Mouse (Mus musculus): ENCODE results near the gene Slc3a2. TPM values are rescaled to one million over a fixed set of nuclear protein-coding genes. Genes with fewer than 3 reads are reported as not detected.
A peak's percentile ranks its signal among the peaks of the same experiment; 100 is the strongest.

The Slc3a2 gene
- polyA plus RNA-seq, 1 experiment from 2014 or later, result 135 TPM

GRCm38 (mm10) chr19:8663911-8664421 is 59.2 kb downstream of the Slc3a2 start:
- Histone ChIP-seq H3K4me3 (ENCODE audit: low read depth, low read length) (no peak overlapping the region), H3K27me3 (ENCODE audit: control insufficient read depth, insufficient read depth, low read length) (peaks cover 3% of the 10 kb centered on the region; the same call in 1 of the 2 replicates), H3K4me1 (ENCODE audit: control insufficient read depth, insufficient read depth, low read length) (no peaks in the 10 kb centered on the region), H3K9ac (ENCODE audit: low read length) (no peak overlapping the region), H3K9me3 (ENCODE audit: control insufficient read depth, low read length) (no peaks in the 10 kb centered on the region), H3K4me2 (ENCODE audit: low read depth) (no peak overlapping the region), H3K36me3 (ENCODE audit: control insufficient read depth, insufficient read depth, low read length) (no peaks in the 10 kb centered on the region), H3K27ac (ENCODE audit: low read depth, low read length) (no peak overlapping the region)
- 49% methylated on average over 9 of the region's 10 CpGs for WGBS
- ATAC-seq (ENCODE audit: insufficient read depth, low FRiP score, low TSS enrichment), result no peak
- no peak for DNase-seq (ENCODE audit: low spot score)

GRCm38 (mm10) chr19:8663360-8663839 is 59.8 kb downstream of the Slc3a2 start, which contains the start of gene Chrm1:
Gene Chrm1, plus strand, starts transcription at chr19:8663789.
- H3K27me3 ChIP-seq (ENCODE audit: control insufficient read depth, insufficient read depth, low read length), result peaks cover 3% of the 10 kb centered on the region; the same call in 1 of the 2 replicates
- H3K4me2 ChIP-seq (ENCODE audit: low read depth), result no peak within 1 kb of the TSS
- ATAC-seq (ENCODE audit: insufficient read depth, low FRiP score, low TSS enrichment) (no peak), DNase-seq (ENCODE audit: low spot score) (no peak)
- no peak within 1 kb of the TSS for H3K27ac ChIP-seq (ENCODE audit: low read depth, low read length)
- no peaks in the 10 kb centered on the region for H3K9me3 ChIP-seq (ENCODE audit: control insufficient read depth, low read length)
- no peaks in the 10 kb centered on the region for H3K36me3 ChIP-seq (ENCODE audit: control insufficient read depth, insufficient read depth, low read length)
- H3K9ac ChIP-seq (ENCODE audit: low read length), result no peak within 1 kb of the TSS
- no peak within 1 kb of the TSS for H3K4me3 ChIP-seq (ENCODE audit: low read depth, low read length)
- no peaks in the 10 kb centered on the region for H3K4me1 ChIP-seq (ENCODE audit: control insufficient read depth, insufficient read depth, low read length)
- WGBS, result 78% methylated on average over 9 of the region's 9 CpGs

- Histone ChIP-seq H3K9ac (ENCODE audit: low read length) (peak overlapping the region; percentile 77), H3K4me2 (ENCODE audit: low read depth) (peak overlapping the region; percentile 92), H3K4me1 (ENCODE audit: control insufficient read depth, insufficient read depth, low read length) (no peaks in the 10 kb centered on the region), H3K27ac (ENCODE audit: low read depth, low read length) (no peak overlapping the region), H3K9me3 (ENCODE audit: control insufficient read depth, low read length) (no peaks in the 10 kb centered on the region), H3K36me3 (ENCODE audit: control insufficient read depth, insufficient read depth, low read length) (no peaks in the 10 kb centered on the region), H3K27me3 (ENCODE audit: control insufficient read depth, insufficient read depth, low read length) (peaks cover 3% of the 10 kb centered on the region; the same call in 1 of the 2 replicates), H3K4me3 (ENCODE audit: low read depth, low read length) (peak overlapping the region; percentile 41)
- 4% methylated on average over 11 of the region's 11 CpGs for WGBS
- peak; percentile 77 for DNase-seq (ENCODE audit: low spot score)
- ATAC-seq (ENCODE audit: insufficient read depth, low FRiP score, low TSS enrichment), result peak; percentile 53
These were observed 60.8 kb downstream of the Slc3a2 start for GRCm38 (mm10) chr19:8662337-8662736.

- Histone ChIP-seq H3K27me3 (ENCODE audit: control insufficient read depth, insufficient read depth, low read length) (peaks cover 3% of the 10 kb centered on the region; the same call in 1 of the 2 replicates), H3K36me3 (ENCODE audit: control insufficient read depth, insufficient read depth, low read length) (no peaks in the 10 kb centered on the region), H3K27ac (ENCODE audit: low read depth, low read length) (0 out of 2 replicates have a peak overlapping the region, but pooled peaks have one; percentile 14), H3K4me1 (ENCODE audit: control insufficient read depth, insufficient read depth, low read length) (no peaks in the 10 kb centered on the region), H3K4me3 (ENCODE audit: low read depth, low read length) (peak overlapping the region; percentile 41), H3K4me2 (ENCODE audit: low read depth) (peak overlapping the region; percentile 92), H3K9ac (ENCODE audit: low read length) (peak overlapping the region; percentile 77), H3K9me3 (ENCODE audit: control insufficient read depth, low read length) (no peaks in the 10 kb centered on the region)
- ATAC-seq (ENCODE audit: insufficient read depth, low FRiP score, low TSS enrichment), result peak; percentile 82
- DNase-seq (ENCODE audit: low spot score), result peak; percentile 70
- WGBS, result 1% methylated on average over 35 of the region's 35 CpGs
These were observed 61.3 kb downstream of the Slc3a2 start for GRCm38 (mm10) chr19:8661821-8662307.

Small RNA genes lying within 50 kb of the gene (microRNA-seq; reads per million reads assigned to microRNA genes)
- not detected for gene Mir6992

Other genes with a start within 250 kb of the Slc3a2 start
- 0.20 TPM in 1 of 2 replicates, not detected in the other for gene Slc22a8, start 132.1 kb downstream of the Slc3a2 start, polyA plus RNA-seq (2014; fragmentation: Nextera tagmentation; extraction: Ambion mirVana)
- 0.53 and 0.69 TPM in 2 replicates for gene Slc22a6, start 105.3 kb downstream of the Slc3a2 start, polyA plus RNA-seq (2014; fragmentation: Nextera tagmentation; extraction: Ambion mirVana)
- gene Chrm1, start 59.6 kb downstream of the Slc3a2 start, polyA plus RNA-seq (2014; fragmentation: Nextera tagmentation; extraction: Ambion mirVana), result 0.05 TPM in 2 replicates
- 87.8 and 92.8 TPM in 2 replicates for gene Wdr74, start 12.5 kb upstream of the Slc3a2 start, polyA plus RNA-seq (2014; fragmentation: Nextera tagmentation; extraction: Ambion mirVana)
- gene 1700092M07Rik, start 17.3 kb upstream of the Slc3a2 start, polyA plus RNA-seq (2014; fragmentation: Nextera tagmentation; extraction: Ambion mirVana), result 1.4 and 2.1 TPM in 2 replicates
- gene Stx5a, start 18.0 kb upstream of the Slc3a2 start, polyA plus RNA-seq (2014; fragmentation: Nextera tagmentation; extraction: Ambion mirVana), result 97.6 and 103 TPM in 2 replicates
- gene Nxf1, start 33.7 kb upstream of the Slc3a2 start, polyA plus RNA-seq (2014; fragmentation: Nextera tagmentation; extraction: Ambion mirVana), result 243 and 245 TPM in 2 replicates
- gene Tmem223, start 47.6 kb upstream of the Slc3a2 start, polyA plus RNA-seq (2014; fragmentation: Nextera tagmentation; extraction: Ambion mirVana), result 181 and 195 TPM in 2 replicates
- gene Tmem179b, start 51.1 kb upstream of the Slc3a2 start, polyA plus RNA-seq (2014; fragmentation: Nextera tagmentation; extraction: Ambion mirVana), result 41.8 and 46.7 TPM in 2 replicates
- 20.7 and 22.4 TPM in 2 replicates for gene Taf6l, start 63.0 kb upstream of the Slc3a2 start, polyA plus RNA-seq (2014; fragmentation: Nextera tagmentation; extraction: Ambion mirVana)
- 172 and 182 TPM in 2 replicates for gene Polr2g, start 75.2 kb upstream of the Slc3a2 start, polyA plus RNA-seq (2014; fragmentation: Nextera tagmentation; extraction: Ambion mirVana)
- 6.6 and 7.2 TPM in 2 replicates for gene Zbtb3, start 79.2 kb upstream of the Slc3a2 start, polyA plus RNA-seq (2014; fragmentation: Nextera tagmentation; extraction: Ambion mirVana)
- 50.6 and 51.6 TPM in 2 replicates for gene Ttc9c, start 96.0 kb upstream of the Slc3a2 start, polyA plus RNA-seq (2014; fragmentation: Nextera tagmentation; extraction: Ambion mirVana)
- gene Hnrnpul2, start 96.6 kb upstream of the Slc3a2 start, polyA plus RNA-seq (2014; fragmentation: Nextera tagmentation; extraction: Ambion mirVana), result 5.7 and 6.1 TPM in 2 replicates
- gene AC129217.1, start 106.4 kb upstream of the Slc3a2 start, polyA plus RNA-seq (2014; fragmentation: Nextera tagmentation; extraction: Ambion mirVana), result 0.57 TPM in 1 of 2 replicates, not detected in the other
- gene Bscl2, start 114.1 kb upstream of the Slc3a2 start, polyA plus RNA-seq (2014; fragmentation: Nextera tagmentation; extraction: Ambion mirVana), result 54.1 and 55.3 TPM in 2 replicates
- 137 and 151 TPM in 2 replicates for gene Gng3, start 115.8 kb upstream of the Slc3a2 start, polyA plus RNA-seq (2014; fragmentation: Nextera tagmentation; extraction: Ambion mirVana)
- gene Lrrn4cl, start 127.4 kb upstream of the Slc3a2 start, polyA plus RNA-seq (2014; fragmentation: Nextera tagmentation; extraction: Ambion mirVana), result 0.32 and 0.44 TPM in 2 replicates
- gene Ubxn1, start 148.1 kb upstream of the Slc3a2 start, polyA plus RNA-seq (2014; fragmentation: Nextera tagmentation; extraction: Ambion mirVana), result 182 and 186 TPM in 2 replicates
- gene Uqcc3, start 157.6 kb upstream of the Slc3a2 start, polyA plus RNA-seq (2014; fragmentation: Nextera tagmentation; extraction: Ambion mirVana), result 52.9 and 55.0 TPM in 2 replicates
- 93.5 and 93.8 TPM in 2 replicates for gene Lbhd1, start 160.4 kb upstream of the Slc3a2 start, polyA plus RNA-seq (2014; fragmentation: Nextera tagmentation; extraction: Ambion mirVana)
- gene Gm49403, start 160.6 kb upstream of the Slc3a2 start, polyA plus RNA-seq (2014; fragmentation: Nextera tagmentation; extraction: Ambion mirVana), result not detected in 2 replicates
- gene 1810009A15Rik, start 165.5 kb upstream of the Slc3a2 start, polyA plus RNA-seq (2014; fragmentation: Nextera tagmentation; extraction: Ambion mirVana), result 103 and 112 TPM in 2 replicates
- gene Gm49416, start 165.6 kb upstream of the Slc3a2 start, polyA plus RNA-seq (2014; fragmentation: Nextera tagmentation; extraction: Ambion mirVana), result not detected in 2 replicates
- gene Ints5, start 169.6 kb upstream of the Slc3a2 start, polyA plus RNA-seq (2014; fragmentation: Nextera tagmentation; extraction: Ambion mirVana), result 40.8 and 49.9 TPM in 2 replicates
- 116 and 128 TPM in 2 replicates for gene Ganab, start 174.7 kb upstream of the Slc3a2 start, polyA plus RNA-seq (2014; fragmentation: Nextera tagmentation; extraction: Ambion mirVana)
- 50.6 and 59.0 TPM in 2 replicates for gene B3gat3, start 197.0 kb upstream of the Slc3a2 start, polyA plus RNA-seq (2014; fragmentation: Nextera tagmentation; extraction: Ambion mirVana)
- gene Rom1, start 206.0 kb upstream of the Slc3a2 start, polyA plus RNA-seq (2014; fragmentation: Nextera tagmentation; extraction: Ambion mirVana), result 0.88 and 1.2 TPM in 2 replicates
- 7.9 and 9.3 TPM in 2 replicates for gene Eml3, start 206.2 kb upstream of the Slc3a2 start, polyA plus RNA-seq (2014; fragmentation: Nextera tagmentation; extraction: Ambion mirVana)
- gene Mta2, start 218.5 kb upstream of the Slc3a2 start, polyA plus RNA-seq (2014; fragmentation: Nextera tagmentation; extraction: Ambion mirVana), result 55.6 and 57.5 TPM in 2 replicates
- 30.2 and 36.3 TPM in 2 replicates for gene Tut1, start 230.5 kb upstream of the Slc3a2 start, polyA plus RNA-seq (2014; fragmentation: Nextera tagmentation; extraction: Ambion mirVana)
- 468 and 469 TPM in 2 replicates for gene Eef1g, start 243.7 kb upstream of the Slc3a2 start, polyA plus RNA-seq (2014; fragmentation: Nextera tagmentation; extraction: Ambion mirVana)